Mouse (Mus musculus) brain, embryonic 14.5 days (tissue): ENCODE results near the gene Pla2g12a. TPM values are rescaled to one million over a fixed set of nuclear protein-coding genes. Genes with fewer than 3 reads are reported as not detected.
A peak's percentile ranks its signal among the peaks of the same experiment; 100 is the strongest.

Source experiments
- DNase-seq: peaks from one replicate; pipeline ENCODE4 v3.0.0-alpha.2; 2011; ENCODE audit warnings: low read depth
- CTCF ChIP-seq: fragments of 200-500 bp; IDR thresholded peaks from 2 replicates; pipeline ENCODE4 v1.5.1; 2012; ENCODE audit warnings: inconsistent platforms, mild to moderate bottlenecking, moderate library complexity, borderline replicate concordance; ENCODE audit not compliant: insufficient read depth, insufficient read length; ENCODE audit errors: extremely low read depth
- POLR2A ChIP-seq: fragments of 200-500 bp; IDR thresholded peaks from 2 replicates; pipeline ENCODE4 v1.6.1; 2012; ENCODE audit warnings: mild to moderate bottlenecking, inconsistent platforms, borderline replicate concordance; ENCODE audit not compliant: poor library complexity, insufficient read depth, insufficient read length, severe bottlenecking; ENCODE audit errors: extremely low read depth
- polyA plus RNA-seq: library from polyadenylated mRNA; depleted of rRNA; stranded (reverse); fragments of >200 nt; gene quantifications from 2 replicates; pipeline ENCODE4 v1.2.3, GENCODE M21; 2012

The Pla2g12a gene
- polyA plus RNA-seq, 1 experiment = 23.5 TPM

GRCm38 (mm10) chr3:129901271-129901809, 22.9 kb downstream of the Pla2g12a start, which contains the start of gene Casp6:
Gene Casp6 (plus strand): TSS chr3:129901425.
- peak; percentile 90 for DNase-seq
- TF ChIP-seq CTCF (no peak), POLR2A (no peak)

- no peak for TF ChIP-seq CTCF
- DNase-seq = no peak
Observed at GRCm38 (mm10) chr3:129903369-129903768, 25.0 kb downstream of the Pla2g12a start.

- TF ChIP-seq CTCF = no peak
- no peak for TF ChIP-seq POLR2A
- no peak for DNase-seq
Observed at GRCm38 (mm10) chr3:129903866-129904265, 25.5 kb downstream of the Pla2g12a start.

DNA sequence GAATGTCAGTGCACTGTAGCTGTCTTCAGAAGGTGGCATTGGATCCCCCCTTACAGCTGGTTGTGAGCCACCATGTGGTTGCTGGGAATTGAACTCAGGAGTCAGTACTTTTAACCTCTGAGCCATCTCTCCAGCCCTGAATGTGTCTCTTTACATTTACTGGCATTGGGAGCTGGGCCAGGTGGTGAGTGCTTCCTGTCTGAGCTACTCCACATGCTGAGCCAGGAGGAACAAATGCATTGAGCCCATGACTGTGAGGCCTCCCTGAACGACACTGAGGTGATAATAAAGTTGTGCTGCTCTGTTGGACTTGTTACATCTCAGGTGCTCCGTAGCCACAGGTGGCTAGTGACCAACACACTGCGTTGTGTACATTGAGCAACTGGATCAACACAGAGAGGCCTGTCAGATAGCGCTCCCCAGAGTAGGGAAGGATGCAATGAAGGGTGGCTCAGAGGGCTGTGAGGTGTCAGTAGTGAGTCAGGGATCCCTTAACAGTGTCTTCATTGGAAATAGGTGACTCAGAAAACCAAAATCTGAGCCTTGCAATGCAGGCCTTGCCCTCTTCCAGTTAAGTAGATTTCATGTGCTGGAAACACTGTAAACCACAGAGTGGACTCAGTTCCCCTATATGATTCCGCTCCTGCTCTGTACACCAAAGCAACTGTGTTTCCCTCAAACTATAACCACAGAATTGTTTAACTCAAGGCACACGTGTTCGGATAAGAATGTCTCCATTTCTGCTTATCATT, 26.2 kb downstream of the Pla2g12a start:
- DNase-seq = no peak
- TF ChIP-seq CTCF (no peak), POLR2A (no peak)

- TF ChIP-seq CTCF = no peak
- no peak for TF ChIP-seq POLR2A
- no peak for DNase-seq
Observed at GRCm38 (mm10) chr3:129912025-129912424, 33.6 kb downstream of the Pla2g12a start.

DNA sequence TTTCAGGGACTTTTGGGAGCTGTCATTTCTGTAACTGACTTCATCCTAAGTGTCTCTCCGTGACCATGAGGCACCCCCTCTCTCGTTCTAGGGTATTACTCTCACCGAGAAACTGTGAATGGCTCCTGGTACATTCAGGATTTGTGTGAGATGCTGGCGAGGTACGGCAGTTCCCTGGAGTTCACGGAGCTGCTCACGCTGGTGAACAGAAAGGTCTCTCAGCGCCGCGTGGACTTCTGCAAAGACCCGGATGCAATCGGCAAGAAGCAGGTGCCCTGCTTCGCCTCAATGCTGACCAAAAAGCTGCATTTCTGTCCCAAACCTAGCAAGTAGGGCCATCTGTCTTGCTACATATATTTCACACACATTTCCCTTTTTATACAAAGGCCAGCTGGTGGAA, 34.8 kb downstream of the Pla2g12a start:
- no peak for TF ChIP-seq POLR2A
- no peak for TF ChIP-seq CTCF
- DNase-seq = no peak

DNA sequence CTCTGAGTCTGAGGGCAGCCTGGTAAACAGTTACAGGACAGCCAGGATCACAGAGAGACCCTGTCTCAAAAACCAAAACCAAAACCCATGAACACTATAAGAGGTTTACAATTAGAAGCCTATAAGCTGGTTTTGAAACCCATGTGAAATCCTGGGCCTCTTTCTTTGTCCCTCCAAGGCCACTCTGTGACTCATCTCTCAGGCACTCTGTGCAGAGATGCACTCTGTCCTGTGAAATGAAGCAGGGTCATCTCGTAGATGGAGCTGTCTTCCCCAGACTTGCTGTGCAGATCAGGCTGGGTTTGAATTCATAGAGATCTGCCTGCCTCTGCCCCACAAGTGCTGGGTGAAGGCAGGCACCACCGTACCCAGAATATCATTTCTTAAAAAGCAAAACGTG, 39.0 kb downstream of the Pla2g12a start:
- TF ChIP-seq POLR2A = no peak
- TF ChIP-seq CTCF = no peak

GRCm38 (mm10) chr3:129918434-129918833, 40.0 kb downstream of the Pla2g12a start:
- TF ChIP-seq POLR2A (no peak), CTCF (peak; percentile 84)
- DNase-seq = peak; percentile 91

More for the DNA sequence above, 39.0 kb downstream of the Pla2g12a start:
- DNase-seq = no peak

DNA sequence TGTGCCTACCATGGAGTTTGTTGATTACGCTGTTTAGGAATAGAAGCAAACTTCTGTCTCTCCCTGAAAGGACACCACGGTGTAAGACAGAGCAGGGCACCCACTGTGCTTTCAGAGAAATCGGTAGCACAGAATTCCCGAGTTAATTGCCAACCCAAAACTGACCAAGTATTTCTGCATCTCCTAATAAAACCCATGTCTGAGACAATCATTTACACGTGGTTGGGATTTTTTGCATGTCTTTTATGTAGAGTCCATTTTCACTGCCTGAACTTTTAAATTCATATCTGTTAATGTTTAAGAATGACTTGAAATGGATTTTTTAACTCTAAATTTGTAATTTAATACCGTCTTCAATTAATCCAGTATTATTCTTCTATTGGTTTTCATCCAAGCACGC, 45.2 kb downstream of the Pla2g12a start:
- no peak for TF ChIP-seq CTCF
- TF ChIP-seq POLR2A = no peak

GRCm38 (mm10) chr3:129925861-129926260, 47.5 kb downstream of the Pla2g12a start:
- no peak for DNase-seq
- TF ChIP-seq POLR2A = no peak
- no peak for TF ChIP-seq CTCF

More for the DNA sequence above, 45.2 kb downstream of the Pla2g12a start:
- no peak for DNase-seq

GRCm38 (mm10) chr3:129930213-129930778, 51.9 kb downstream of the Pla2g12a start:
- TF ChIP-seq CTCF = no peak
- TF ChIP-seq POLR2A = no peak
- DNase-seq = no peak

DNA sequence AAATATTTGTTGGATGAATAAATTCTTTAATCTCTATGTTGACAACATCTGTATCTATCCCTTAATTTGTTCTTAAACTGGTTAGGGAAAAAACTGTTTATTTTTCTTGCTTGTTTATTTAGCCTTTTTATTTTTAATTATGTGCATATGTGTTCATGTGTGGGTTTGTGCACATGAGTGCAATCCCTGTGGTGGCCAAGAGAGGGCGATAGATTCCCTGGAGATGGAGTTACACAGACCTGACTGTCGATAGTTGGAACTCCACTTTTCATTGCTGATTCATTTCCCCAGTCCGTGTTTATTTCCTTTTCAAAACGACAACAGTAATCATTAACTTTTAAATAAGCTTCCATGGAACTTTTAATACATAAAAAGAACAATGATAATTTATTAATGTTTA, 54.0 kb downstream of the Pla2g12a start:
- peak; percentile 51; the same call in 1 of the 2 replicates for TF ChIP-seq CTCF
- TF ChIP-seq POLR2A = no peak

DNA sequence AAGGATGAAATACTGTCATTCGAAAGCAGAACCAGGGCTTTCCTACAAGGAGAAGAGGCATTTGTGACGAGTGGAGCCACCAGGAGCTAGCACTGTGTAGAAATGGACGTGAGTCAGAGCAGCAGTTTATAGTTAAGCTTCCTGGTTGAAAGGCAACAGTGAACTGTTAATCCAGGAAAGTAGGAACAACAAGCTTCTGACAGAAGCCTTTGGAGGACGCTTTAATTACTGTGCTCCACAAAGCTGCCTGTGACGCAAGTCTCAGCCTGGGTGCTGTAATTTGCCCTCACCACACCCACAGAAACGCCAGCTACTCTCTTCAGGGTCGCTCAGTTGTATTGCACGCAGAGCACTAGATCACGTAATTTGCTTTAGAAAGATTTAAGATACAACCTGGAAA, 58.2 kb downstream of the Pla2g12a start:
- TF ChIP-seq POLR2A (no peak), CTCF (no peak)
- DNase-seq = peak; percentile 34

More for the DNA sequence above, 54.0 kb downstream of the Pla2g12a start:
- no peak for DNase-seq
